Mouse (Mus musculus) thymus, postnatal 4 days (tissue): ENCODE measurements at regions not wholly inside any gene's neighbourhood (a gene's known extent, or its start where the extent isn't known, plus 50 kb on each side); places are given as distances from the start of the nearest gene placed in this dataset.

Experiments
- DNase-seq: peaks from one replicate; pipeline ENCODE4 v3.0.0; 2021

- no peak for DNase-seq
Measured at GRCm38 (mm10) chr13:110599666-110600065, 204.8 kb downstream of the Plk2 start.

GRCm38 (mm10) chr13:110600377-110600776, 205.5 kb downstream of the Plk2 start:
- DNase-seq, result no peak

GRCm38 (mm10) chr13:110601352-110601751, 206.5 kb downstream of the Plk2 start:
- DNase-seq, result no peak

- no peak for DNase-seq
Measured at GRCm38 (mm10) chr13:110601840-110602239, 207.0 kb downstream of the Plk2 start.

- no peak for DNase-seq
Measured at GRCm38 (mm10) chr13:110602894-110603293, 208.0 kb downstream of the Plk2 start.

GRCm38 (mm10) chr13:110619010-110619409, 224.2 kb downstream of the Plk2 start:
- no peak for DNase-seq

GRCm38 (mm10) chr13:110627136-110627535, 232.3 kb downstream of the Plk2 start:
- DNase-seq, result no peak

GRCm38 (mm10) chr13:110627732-110628131, 232.9 kb downstream of the Plk2 start:
- DNase-seq, result no peak

GRCm38 (mm10) chr13:110628201-110628600, 233.4 kb downstream of the Plk2 start:
- DNase-seq, result no peak

- no peak for DNase-seq
Measured at GRCm38 (mm10) chr13:110633261-110633781, 238.5 kb downstream of the Plk2 start.

GRCm38 (mm10) chr13:110633899-110634298, 239.1 kb downstream of the Plk2 start:
- no peak for DNase-seq

- DNase-seq, result no peak
Measured at GRCm38 (mm10) chr13:110642792-110643191, 247.9 kb downstream of the Plk2 start.

GRCm38 (mm10) chr13:110643198-110643896, 248.5 kb downstream of the Plk2 start:
- no peak for DNase-seq

- DNase-seq, result no peak
Measured at GRCm38 (mm10) chr13:110643897-110644213, 249.0 kb downstream of the Plk2 start.

GRCm38 (mm10) chr13:110649378-110649777, 254.5 kb downstream of the Plk2 start:
- no peak for DNase-seq

- no peak for DNase-seq
Measured at GRCm38 (mm10) chr13:110649870-110650497, 255.1 kb downstream of the Plk2 start.

- no peak for DNase-seq
Measured at GRCm38 (mm10) chr13:110652201-110652600, 257.4 kb downstream of the Plk2 start.

- DNase-seq, result no peak
Measured at GRCm38 (mm10) chr13:110665073-110665800, 270.4 kb downstream of the Plk2 start.

- no peak for DNase-seq
Measured at GRCm38 (mm10) chr13:110667276-110667956, 272.6 kb downstream of the Plk2 start.

- no peak for DNase-seq
Measured at GRCm38 (mm10) chr13:110673536-110673935, 278.7 kb downstream of the Plk2 start.

- DNase-seq, result no peak
Measured at GRCm38 (mm10) chr13:110683259-110684041, 288.6 kb downstream of the Plk2 start.

GRCm38 (mm10) chr13:110688796-110689195, 293.9 kb downstream of the Plk2 start:
- no peak for DNase-seq
